22 mouse cellular contexts compared by ENCODE assay signal in the genomic region with DNA sequence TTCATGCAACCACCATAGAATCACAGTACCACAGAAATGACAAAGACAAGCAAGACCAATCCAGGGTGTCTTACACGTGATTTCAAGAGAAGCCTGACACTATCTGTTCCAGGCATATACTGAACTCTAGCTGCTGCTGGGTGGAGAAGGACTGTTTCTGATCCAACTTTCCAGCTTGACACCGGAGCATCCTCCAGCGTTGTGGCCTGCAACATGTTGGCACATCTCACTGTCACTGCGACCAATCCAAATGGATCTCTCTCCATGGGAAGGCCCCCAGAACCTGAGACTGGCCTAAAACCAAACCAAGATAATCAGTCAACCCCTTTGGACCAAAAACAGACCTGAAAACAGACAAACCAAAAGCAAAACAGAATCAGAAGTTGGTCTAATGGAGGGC.
"Had no signal": no experiment of that assay in that cellular context is flagged by ENCODE, and none has a peak within 500 bp of the region (broad histone marks: within the 10 kb centered on the region; RNA-seq: fewer than 3 reads in every experiment).

No protein-coding gene starts in this region.

- H3K9ac ChIP-seq: limb, embryonic 13.5 days; liver, embryonic 12.5 days; liver, embryonic 15.5 days; neural tube, embryonic 12.5 days; neural tube, embryonic 15.5 days; stomach, embryonic 15.5 days had no signal

- DNase-seq: kidney, adult 9 months; kidney, postnatal 14 days; kidney, postnatal 4 days; layer of hippocampus, adult 9-11 months; liver; lung, adult 18-20 months; lung, postnatal 14 days; lung, postnatal 4 days; midbrain, embryonic 14.5 days; retina, postnatal 1 day; right cerebral cortex, postnatal 25 days; spleen, adult 18-20 months; thymus, postnatal 25 days had no signal

- H3K36me3 ChIP-seq: limb, embryonic 10.5 days; limb, embryonic 13.5 days; liver, embryonic 12.5 days; liver, embryonic 15.5 days; neural tube, embryonic 12.5 days; neural tube, embryonic 15.5 days; stomach, embryonic 15.5 days had no signal

- H3K9me3 ChIP-seq: limb, embryonic 10.5 days; limb, embryonic 13.5 days; liver, embryonic 12.5 days; liver, embryonic 15.5 days; neural tube, embryonic 12.5 days; neural tube, embryonic 15.5 days; stomach, embryonic 15.5 days had no signal

- ATAC-seq: liver, embryonic 12.5 days had no signal

- H3K27me3 ChIP-seq: limb, embryonic 13.5 days; liver, embryonic 12.5 days; liver, embryonic 15.5 days; neural tube, embryonic 12.5 days; neural tube, embryonic 15.5 days; stomach, embryonic 15.5 days had no signal

- H3K4me3 ChIP-seq: layer of hippocampus, adult 2 months; limb, embryonic 10.5 days; limb, embryonic 13.5 days; liver, embryonic 12.5 days; liver, embryonic 15.5 days; neural tube, embryonic 12.5 days; neural tube, embryonic 15.5 days; stomach, embryonic 15.5 days had no signal

- H3K4me1 ChIP-seq: limb, embryonic 10.5 days; limb, embryonic 13.5 days; liver, embryonic 12.5 days; liver, embryonic 15.5 days; neural tube, embryonic 12.5 days; neural tube, embryonic 15.5 days; stomach, embryonic 15.5 days had no signal

- H3K27ac ChIP-seq: layer of hippocampus, adult 2 months; limb, embryonic 10.5 days; limb, embryonic 13.5 days; liver, embryonic 12.5 days; liver, embryonic 15.5 days; neural tube, embryonic 12.5 days; neural tube, embryonic 15.5 days; stomach, embryonic 15.5 days had no signal

- H3K4me2 ChIP-seq: limb, embryonic 13.5 days; liver, embryonic 12.5 days; liver, embryonic 15.5 days; midbrain, embryonic 11.5 days; neural tube, embryonic 12.5 days; neural tube, embryonic 15.5 days; stomach, embryonic 15.5 days had no signal
